Mouse (Mus musculus): ENCODE results near the gene Tusc2. TPM values are rescaled to one million over a fixed set of nuclear protein-coding genes. Genes with fewer than 3 reads are reported as not detected.

Tusc2 gene
- polyA plus RNA-seq, 1 experiment from 2014 or later = 125 TPM

GRCm38 (mm10) chr9:107538711-107539110, 24.3 kb upstream of the Tusc2 start:
- Histone ChIP-seq H3K9me3 (replicated peaks) (no peaks in the 10 kb centered on the region), H3K9ac (replicated peaks) (no peak overlapping the region), H3K36me3 (peaks cover 32% of the 10 kb centered on the region), H3K4me2 (no peak overlapping the region), H3K27me3 (replicated peaks) (no peaks in the 10 kb centered on the region), H3K27ac (replicated peaks) (no peak overlapping the region), H3K4me1 (peaks cover 67% of the 10 kb centered on the region), H3K4me3 (replicated peaks) (no peak overlapping the region)
- WGBS = 94% methylated on average over 3 of the region's 3 CpGs
- ATAC-seq (ENCODE audit: low FRiP score) = no peak

DNA sequence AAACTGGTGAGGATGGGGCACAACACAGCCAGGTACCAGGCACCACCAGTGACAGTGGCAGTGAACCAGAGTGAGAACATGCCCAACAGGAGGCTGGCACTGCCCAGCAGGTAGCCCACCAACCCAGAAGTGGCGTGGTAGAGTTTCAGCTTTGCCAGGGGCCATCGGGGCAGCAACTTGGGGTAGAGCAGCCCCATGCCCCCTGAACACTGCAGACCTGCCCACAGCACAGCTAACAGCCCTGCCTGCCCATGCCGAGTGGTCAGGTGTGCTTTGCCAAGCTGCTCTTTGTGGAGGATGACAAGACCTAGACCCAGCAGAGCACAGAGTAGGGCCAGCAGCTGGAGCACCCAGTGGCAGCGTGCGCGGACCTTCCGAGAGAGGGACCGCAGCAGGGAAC, 23.1 kb upstream of the Tusc2 start:
- no peak for ATAC-seq (ENCODE audit: low FRiP score)
- Histone ChIP-seq H3K4me2 (peak overlapping the region; percentile 80; the same call in 1 of the 2 replicates), H3K4me3 (replicated peaks) (no peak overlapping the region), H3K4me1 (peaks cover 65% of the 10 kb centered on the region), H3K27me3 (replicated peaks) (no peaks in the 10 kb centered on the region), H3K9me3 (replicated peaks) (no peaks in the 10 kb centered on the region), H3K27ac (replicated peaks) (no peak overlapping the region), H3K9ac (replicated peaks) (no peak overlapping the region), H3K36me3 (peaks cover 45% of the 10 kb centered on the region)
- 95% methylated on average over 8 of the region's 8 CpGs for WGBS

GRCm38 (mm10) chr9:107540420-107540819, 22.6 kb upstream of the Tusc2 start:
- H3K36me3 ChIP-seq = peaks cover 45% of the 10 kb centered on the region
- 72% methylated on average over 4 of the region's 4 CpGs for WGBS
- ATAC-seq (ENCODE audit: low FRiP score) = no peak
- H3K4me3 ChIP-seq (replicated peaks) = peak overlapping the region; percentile 63
- H3K4me1 ChIP-seq = peaks cover 60% of the 10 kb centered on the region
- no peak overlapping the region for H3K9ac ChIP-seq (replicated peaks)
- no peaks in the 10 kb centered on the region for H3K27me3 ChIP-seq (replicated peaks)
- H3K4me2 ChIP-seq = peak overlapping the region; percentile 80
- H3K9me3 ChIP-seq (replicated peaks) = no peaks in the 10 kb centered on the region
- H3K27ac ChIP-seq (replicated peaks) = no peak overlapping the region

- H3K4me2 ChIP-seq = peak overlapping the region; percentile 80
- no peaks in the 10 kb centered on the region for H3K27me3 ChIP-seq (replicated peaks)
- peaks cover 57% of the 10 kb centered on the region for H3K4me1 ChIP-seq
- peak overlapping the region; percentile 63 for H3K4me3 ChIP-seq (replicated peaks)
- WGBS = 33% methylated on average over 10 of the region's 10 CpGs
- peak overlapping the region; percentile 82; the same call in 1 of the 2 replicates for H3K27ac ChIP-seq (replicated peaks)
- H3K36me3 ChIP-seq = peaks cover 45% of the 10 kb centered on the region
- no peak for ATAC-seq (ENCODE audit: low FRiP score)
- no peaks in the 10 kb centered on the region for H3K9me3 ChIP-seq (replicated peaks)
- H3K9ac ChIP-seq (replicated peaks) = peak overlapping the region; percentile 57
Observed at GRCm38 (mm10) chr9:107541005-107541404, 22.1 kb upstream of the Tusc2 start.

GRCm38 (mm10) chr9:107541474-107542351, 21.3 kb upstream of the Tusc2 start, which contains the start of the genes Cyb561d2 and Nprl2:
Gene Cyb561d2, minus strand, starts transcription at chr9:107542193.
Gene Nprl2, plus strand, starts transcription at chr9:107542226.
- Histone ChIP-seq H3K27ac (replicated peaks) (peak within 1 kb of the TSS; percentile 82), H3K4me1 (peaks cover 57% of the 10 kb centered on the region), H3K27me3 (replicated peaks) (no peaks in the 10 kb centered on the region), H3K36me3 (peaks cover 45% of the 10 kb centered on the region), H3K9me3 (replicated peaks) (no peaks in the 10 kb centered on the region), H3K4me2 (peak within 1 kb of the TSS; percentile 80), H3K4me3 (replicated peaks) (peak within 1 kb of the TSS; percentile 63), H3K9ac (replicated peaks) (peak within 1 kb of the TSS; percentile 57)
- ATAC-seq (ENCODE audit: low FRiP score) = peak; percentile 89
- under 1% methylated on average over 46 of the region's 46 CpGs for WGBS

DNA sequence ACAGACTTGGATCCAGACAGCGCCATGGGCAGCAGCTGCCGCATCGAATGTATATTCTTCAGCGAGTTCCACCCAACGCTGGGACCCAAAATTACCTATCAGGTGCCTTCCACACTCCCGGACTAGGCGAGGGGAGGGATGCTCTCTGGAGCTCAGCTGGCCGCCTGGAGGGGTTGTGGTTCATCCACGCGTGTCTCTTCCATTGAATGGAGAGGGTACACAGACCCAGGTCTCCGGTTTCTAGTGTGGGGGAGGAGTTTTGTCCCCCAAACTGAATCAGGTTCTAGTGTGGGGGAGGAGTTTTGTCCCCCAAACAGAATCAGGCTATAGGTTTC, 20.7 kb upstream of the Tusc2 start:
- peak overlapping the region; percentile 57 for H3K9ac ChIP-seq (replicated peaks)
- H3K27me3 ChIP-seq (replicated peaks) = no peaks in the 10 kb centered on the region
- peak overlapping the region; percentile 63 for H3K4me3 ChIP-seq (replicated peaks)
- H3K4me1 ChIP-seq = peaks cover 57% of the 10 kb centered on the region
- H3K9me3 ChIP-seq (replicated peaks) = no peaks in the 10 kb centered on the region
- H3K27ac ChIP-seq (replicated peaks) = peak overlapping the region; percentile 82
- H3K36me3 ChIP-seq = peaks cover 45% of the 10 kb centered on the region
- 3% methylated on average over 11 of the region's 11 CpGs for WGBS
- ATAC-seq (ENCODE audit: low FRiP score) = peak; percentile 18; the same call in 1 of the 2 replicates
- H3K4me2 ChIP-seq = peak overlapping the region; percentile 80

GRCm38 (mm10) chr9:107542721-107543120, 20.3 kb upstream of the Tusc2 start:
- H3K4me3 ChIP-seq (replicated peaks) = peak overlapping the region; percentile 63
- H3K9ac ChIP-seq (replicated peaks) = peak overlapping the region; percentile 57
- H3K4me1 ChIP-seq = peaks cover 57% of the 10 kb centered on the region
- peaks cover 43% of the 10 kb centered on the region for H3K36me3 ChIP-seq
- no peak overlapping the region for H3K27ac ChIP-seq (replicated peaks)
- no peaks in the 10 kb centered on the region for H3K9me3 ChIP-seq (replicated peaks)
- 47% methylated on average over 8 of the region's 8 CpGs for WGBS
- no peaks in the 10 kb centered on the region for H3K27me3 ChIP-seq (replicated peaks)
- H3K4me2 ChIP-seq = peak overlapping the region; percentile 80
- no peak for ATAC-seq (ENCODE audit: low FRiP score)

GRCm38 (mm10) chr9:107543299-107543698, 19.8 kb upstream of the Tusc2 start:
- H3K4me3 ChIP-seq (replicated peaks) = no peak overlapping the region
- H3K27me3 ChIP-seq (replicated peaks) = peaks cover 3% of the 10 kb centered on the region; the same call in 1 of the 2 replicates
- peaks cover 52% of the 10 kb centered on the region for H3K4me1 ChIP-seq
- ATAC-seq (ENCODE audit: low FRiP score) = no peak
- no peak overlapping the region for H3K9ac ChIP-seq (replicated peaks)
- no peaks in the 10 kb centered on the region for H3K9me3 ChIP-seq (replicated peaks)
- 85% methylated on average over 11 of the region's 11 CpGs for WGBS
- H3K36me3 ChIP-seq = peaks cover 37% of the 10 kb centered on the region
- peak overlapping the region; percentile 80 for H3K4me2 ChIP-seq
- no peak overlapping the region for H3K27ac ChIP-seq (replicated peaks)

GRCm38 (mm10) chr9:107544196-107544700, 18.8 kb upstream of the Tusc2 start:
- no peak overlapping the region for H3K27ac ChIP-seq (replicated peaks)
- peaks cover 50% of the 10 kb centered on the region for H3K4me1 ChIP-seq
- no peak overlapping the region for H3K4me2 ChIP-seq
- H3K9me3 ChIP-seq (replicated peaks) = no peaks in the 10 kb centered on the region
- 97% methylated on average over 17 of the region's 17 CpGs for WGBS
- no peak overlapping the region for H3K4me3 ChIP-seq (replicated peaks)
- peaks cover 27% of the 10 kb centered on the region for H3K36me3 ChIP-seq
- H3K27me3 ChIP-seq (replicated peaks) = peaks cover 12% of the 10 kb centered on the region; the same call in 1 of the 2 replicates
- no peak for ATAC-seq (ENCODE audit: low FRiP score)
- no peak overlapping the region for H3K9ac ChIP-seq (replicated peaks)

DNA sequence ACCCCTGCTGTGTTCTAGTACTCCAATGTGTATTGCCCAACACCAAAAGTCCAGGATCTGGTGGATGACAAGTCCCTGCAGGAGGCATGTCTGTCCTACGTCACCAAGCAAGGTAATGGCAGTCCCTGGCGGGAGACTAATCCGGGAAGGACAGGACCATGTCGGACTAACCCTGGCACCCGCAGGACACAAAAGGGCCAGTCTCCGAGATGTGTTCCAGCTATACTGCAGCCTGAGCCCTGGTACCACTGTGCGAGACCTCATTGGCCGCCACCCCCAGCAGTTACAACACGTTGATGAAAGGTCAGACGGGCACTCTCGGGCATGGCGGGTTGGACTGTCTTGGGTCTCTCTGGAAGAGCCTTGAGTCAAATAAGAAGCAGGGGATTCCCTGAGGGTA, 18.3 kb upstream of the Tusc2 start:
- Histone ChIP-seq H3K27me3 (replicated peaks) (peaks cover 16% of the 10 kb centered on the region), H3K4me1 (peaks cover 50% of the 10 kb centered on the region), H3K9ac (replicated peaks) (no peak overlapping the region), H3K27ac (replicated peaks) (no peak overlapping the region), H3K4me3 (replicated peaks) (no peak overlapping the region), H3K9me3 (replicated peaks) (no peaks in the 10 kb centered on the region), H3K4me2 (no peak overlapping the region), H3K36me3 (peaks cover 22% of the 10 kb centered on the region)
- WGBS = 94% methylated on average over 12 of the region's 12 CpGs
- ATAC-seq (ENCODE audit: low FRiP score) = no peak

GRCm38 (mm10) chr9:107545199-107545598, 17.9 kb upstream of the Tusc2 start:
- H3K9ac ChIP-seq (replicated peaks) = no peak overlapping the region
- 90% methylated on average over 10 of the region's 10 CpGs for WGBS

GRCm38 (mm10) chr9:107545602-107546001, 17.5 kb upstream of the Tusc2 start:
- ATAC-seq (ENCODE audit: low FRiP score) = no peak
- H3K27me3 ChIP-seq (replicated peaks) = peaks cover 24% of the 10 kb centered on the region
- H3K27ac ChIP-seq (replicated peaks) = no peak overlapping the region
- no peak overlapping the region for H3K4me3 ChIP-seq (replicated peaks)
- no peak overlapping the region for H3K9ac ChIP-seq (replicated peaks)
- H3K4me2 ChIP-seq = no peak overlapping the region
- no peaks in the 10 kb centered on the region for H3K9me3 ChIP-seq (replicated peaks)
- H3K4me1 ChIP-seq = peaks cover 42% of the 10 kb centered on the region
- 12% methylated on average over 3 of the region's 3 CpGs for WGBS
- H3K36me3 ChIP-seq = peaks cover 17% of the 10 kb centered on the region

More at GRCm38 (mm10) chr9:107545199-107545598, 17.9 kb upstream of the Tusc2 start:
- Histone ChIP-seq H3K4me3 (replicated peaks) (no peak overlapping the region), H3K36me3 (peaks cover 18% of the 10 kb centered on the region), H3K27me3 (replicated peaks) (peaks cover 20% of the 10 kb centered on the region), H3K4me2 (no peak overlapping the region), H3K27ac (replicated peaks) (no peak overlapping the region), H3K9me3 (replicated peaks) (no peaks in the 10 kb centered on the region), H3K4me1 (peaks cover 46% of the 10 kb centered on the region)
- no peak for ATAC-seq (ENCODE audit: low FRiP score)

Data from neural tube, embryonic 15.5 days (tissue).